Mouse (Mus musculus): ENCODE data around the gene Erfe. TPM values are rescaled to one million over a fixed set of nuclear protein-coding genes. Genes with fewer than 3 reads are reported as not detected.

Gene Erfe
- polyA plus RNA-seq (2015; fragmentation: Nextera tagmentation; extraction: Ambion mirVana), result 0.43 and 0.50 TPM in 2 replicates

GRCm38 (mm10) chr1:91366215-91367108, at the start of gene Erfe:
TSS of gene Erfe (plus strand) at chr1:91366430.

GRCm38 (mm10) chr1:91321760-91322438, 44.3 kb upstream of the Erfe start, which contains the start of gene Espnl:
TSS of gene Espnl (plus strand) at chr1:91322075.

GRCm38 (mm10) chr1:91350841-91351240, 15.4 kb upstream of the Erfe start, which contains the start of gene Klhl30:
TSS of gene Klhl30 (plus strand) at chr1:91351016.

GRCm38 (mm10) chr1:91398260-91399062, 32.2 kb downstream of the Erfe start, which contains the start of gene Ilkap:
TSS of gene Ilkap (minus strand) at chr1:91398815.

GRCm38 (mm10) chr1:91413898-91414594, 47.8 kb downstream of the Erfe start, which contains the start of gene Hes6:
TSS of gene Hes6 (minus strand) at chr1:91414038.

Other genes starting within 250 kb of the Erfe start
- 0.42 and 0.61 TPM in 2 replicates for gene Rbm44, start 221.3 kb upstream of the Erfe start, polyA plus RNA-seq (2015; fragmentation: Nextera tagmentation; extraction: Ambion mirVana)
- gene Ramp1, start 186.6 kb upstream of the Erfe start, polyA plus RNA-seq (2015; fragmentation: Nextera tagmentation; extraction: Ambion mirVana), result 76.1 and 97.4 TPM in 2 replicates
- gene Ube2f, start 116.1 kb upstream of the Erfe start, polyA plus RNA-seq (2015; fragmentation: Nextera tagmentation; extraction: Ambion mirVana), result 79.7 and 86.8 TPM in 2 replicates
- gene Scly, start 68.1 kb upstream of the Erfe start, polyA plus RNA-seq (2015; fragmentation: Nextera tagmentation; extraction: Ambion mirVana), result 7.1 and 8.6 TPM in 2 replicates
- 0.10 and 0.16 TPM in 2 replicates for gene Espnl, start 44.4 kb upstream of the Erfe start, polyA plus RNA-seq (2015; fragmentation: Nextera tagmentation; extraction: Ambion mirVana)
- gene Klhl30, start 15.4 kb upstream of the Erfe start, polyA plus RNA-seq (2015; fragmentation: Nextera tagmentation; extraction: Ambion mirVana), result 32.8 and 34.3 TPM in 2 replicates
- 84.5 and 86.6 TPM in 2 replicates for gene Ilkap, start 32.4 kb downstream of the Erfe start, polyA plus RNA-seq (2015; fragmentation: Nextera tagmentation; extraction: Ambion mirVana)
- 42.9 and 46.9 TPM in 2 replicates for gene Hes6, start 47.6 kb downstream of the Erfe start, polyA plus RNA-seq (2015; fragmentation: Nextera tagmentation; extraction: Ambion mirVana)
- 2.0 and 2.1 TPM in 2 replicates for gene Per2, start 92.9 kb downstream of the Erfe start, polyA plus RNA-seq (2015; fragmentation: Nextera tagmentation; extraction: Ambion mirVana)
- gene Traf3ip1, start 128.2 kb downstream of the Erfe start, polyA plus RNA-seq (2015; fragmentation: Nextera tagmentation; extraction: Ambion mirVana), result 2.7 TPM in 2 replicates
- 4.4 and 4.9 TPM in 2 replicates for gene Asb1, start 174.1 kb downstream of the Erfe start, polyA plus RNA-seq (2015; fragmentation: Nextera tagmentation; extraction: Ambion mirVana)

All from skeletal muscle tissue, postnatal 0 days (tissue).